Mouse (Mus musculus) lung, embryonic 16.5 days (tissue): ENCODE results near the gene Aph1b. TPM values are rescaled to one million over a fixed set of nuclear protein-coding genes. Genes with fewer than 3 reads are reported as not detected.

Experiments used
- ATAC-seq: fragments of 200-750 bp; cut with Nextera tagmentation; 2 replicates; pipeline ENCODE4 v1.8.0; 2017; ENCODE audit warnings: low read depth, mild to moderate bottlenecking, moderate library complexity
- H3K27ac ChIP-seq: fragments of 300-500 bp; sonication (generic); 2 replicates; pipeline ENCODE4 v1.5.1; 2014; ENCODE audit warnings: mild to moderate bottlenecking, control low read depth, low read length
- H3K27me3 ChIP-seq: fragments of 300-500 bp; sonication (generic); 2 replicates; pipeline ENCODE4 v1.6.1; 2014; ENCODE audit warnings: low read depth, low read length, mixed read lengths; ENCODE audit not compliant: control insufficient read depth, insufficient read depth
- H3K36me3 ChIP-seq: fragments of 300-500 bp; sonication (generic); 2 replicates; pipeline ENCODE4 v1.6.1; 2014; ENCODE audit warnings: low read length; ENCODE audit not compliant: control insufficient read depth, insufficient read depth
- H3K4me1 ChIP-seq: fragments of 300-500 bp; sonication (generic); replicated peaks from 2 replicates; pipeline ENCODE4 v1.6.1; 2014; ENCODE audit warnings: low read length, mixed read lengths; ENCODE audit not compliant: control insufficient read depth, insufficient read depth
- H3K4me2 ChIP-seq: fragments of 300-500 bp; sonication (generic); 2 replicates; pipeline ENCODE4 v1.6.1; 2014; ENCODE audit warnings: low read depth, low read length, control low read depth
- H3K4me3 ChIP-seq: fragments of 300-500 bp; sonication (generic); 2 replicates; pipeline ENCODE4 v1.5.1; 2014; ENCODE audit warnings: mild to moderate bottlenecking, low read length, control low read depth
- H3K9ac ChIP-seq: fragments of 300-500 bp; sonication (generic); 2 replicates; pipeline ENCODE4 v1.6.1; 2014; ENCODE audit warnings: low read length, control low read depth
- H3K9me3 ChIP-seq: fragments of 300-500 bp; sonication (generic); 2 replicates; pipeline ENCODE4 v1.6.1; 2016; ENCODE audit warnings: low read length; ENCODE audit not compliant: control insufficient read depth
- WGBS: fragments of 180-500 bp; shearing (Covaris S2); extraction: QIAGEN DNeasy Blood & Tissue Kit; methylation state at CpG from one replicate; pipeline ENCODE4 v1.1.7; 2014; 5-methylcytosine and 5-hydroxymethylcytosine counted together
- polyA plus RNA-seq: library from polyadenylated mRNA; unstranded; fragments of >200 nt; fragmentation: Nextera tagmentation; extraction: Ambion mirVana; gene quantifications from 2 replicates; pipeline ENCODE4 v1.2.1, GENCODE M21; 2015

The Aph1b gene
- polyA plus RNA-seq, 1 experiment from 2014 or later, result 6.6 TPM

DNA sequence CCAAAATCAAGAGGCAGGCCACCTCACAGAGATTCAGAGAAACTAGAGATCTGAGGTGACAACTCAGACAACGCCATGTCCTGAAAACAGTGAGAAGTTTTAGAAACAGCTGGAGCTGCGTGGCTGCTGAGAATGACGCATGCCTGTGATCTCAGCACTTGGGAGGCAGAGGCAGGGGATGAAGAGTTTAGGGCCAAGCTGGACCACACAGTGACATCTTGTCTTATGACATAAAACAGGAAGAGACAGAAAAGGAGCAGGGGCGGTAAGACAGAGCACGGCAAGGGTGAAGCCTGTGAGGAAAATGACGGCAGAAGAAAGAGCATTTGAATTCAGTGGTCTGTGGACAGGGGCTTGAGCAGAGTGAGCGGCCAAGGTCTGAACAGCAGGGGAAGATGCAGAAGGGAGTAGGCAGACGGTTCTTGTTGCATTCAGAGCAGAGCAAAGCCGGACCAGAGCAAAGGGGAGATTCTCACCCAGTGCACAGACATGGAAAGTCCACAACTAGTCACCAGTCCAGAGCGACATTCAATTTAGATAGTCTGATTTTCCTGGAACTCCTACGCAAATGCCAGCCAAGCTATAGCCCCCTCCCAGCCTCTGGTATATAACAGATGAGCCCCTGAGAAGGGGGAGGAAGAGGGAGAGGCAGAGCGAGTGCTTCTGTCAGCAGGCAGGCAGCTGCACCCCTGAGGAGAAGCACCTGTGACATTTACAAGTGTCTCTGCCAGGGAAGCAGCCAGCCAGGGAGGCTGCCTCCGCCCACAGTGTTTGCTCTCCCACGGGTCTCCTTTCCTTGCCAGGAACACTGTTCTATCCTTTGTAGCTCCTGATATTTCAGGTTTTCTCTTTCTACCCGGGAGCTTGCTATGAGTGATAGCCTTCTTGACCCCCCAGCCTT, 62.2 kb downstream of the Aph1b start:
- 17% methylated on average over 15 of the region's 15 CpGs for WGBS
- no peak overlapping the region for H3K27ac ChIP-seq
- H3K4me1 ChIP-seq, result peaks cover 5% of the 10 kb centered on the region; the same call in 1 of the 2 replicates
- no peak for ATAC-seq
- H3K36me3 ChIP-seq, result no peaks in the 10 kb centered on the region
- H3K9ac ChIP-seq, result no peak overlapping the region
- H3K9me3 ChIP-seq, result no peaks in the 10 kb centered on the region
- no peaks in the 10 kb centered on the region for H3K27me3 ChIP-seq
- no peak overlapping the region for H3K4me2 ChIP-seq
- no peak overlapping the region for H3K4me3 ChIP-seq

DNA sequence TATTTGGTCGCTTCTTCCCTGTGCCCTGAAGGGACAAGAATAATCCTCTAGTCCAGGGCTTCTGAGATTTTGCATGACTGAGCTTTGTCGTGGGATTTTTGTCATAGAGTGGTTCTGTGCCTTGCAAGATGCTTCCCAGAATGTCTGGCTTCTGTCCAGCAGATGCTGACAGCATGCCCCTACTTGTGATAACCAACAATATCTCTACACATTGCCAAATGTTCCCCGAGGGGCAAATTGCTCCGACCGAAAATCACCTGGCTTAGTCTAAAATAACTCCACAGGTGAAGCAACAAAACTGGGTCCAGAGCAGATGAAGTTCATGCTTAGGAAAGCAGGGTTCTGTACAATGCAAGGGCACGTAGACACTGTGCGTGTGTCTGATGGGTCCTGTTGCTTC, 64.0 kb downstream of the Aph1b start:
- no peak for ATAC-seq
- WGBS, result 74% methylated on average over 7 of the region's 7 CpGs
- Histone ChIP-seq H3K36me3 (no peaks in the 10 kb centered on the region), H3K27ac (no peak overlapping the region), H3K4me1 (peaks cover 5% of the 10 kb centered on the region; the same call in 1 of the 2 replicates), H3K4me2 (no peak overlapping the region), H3K9me3 (no peaks in the 10 kb centered on the region), H3K27me3 (no peaks in the 10 kb centered on the region), H3K4me3 (no peak overlapping the region), H3K9ac (no peak overlapping the region)

DNA sequence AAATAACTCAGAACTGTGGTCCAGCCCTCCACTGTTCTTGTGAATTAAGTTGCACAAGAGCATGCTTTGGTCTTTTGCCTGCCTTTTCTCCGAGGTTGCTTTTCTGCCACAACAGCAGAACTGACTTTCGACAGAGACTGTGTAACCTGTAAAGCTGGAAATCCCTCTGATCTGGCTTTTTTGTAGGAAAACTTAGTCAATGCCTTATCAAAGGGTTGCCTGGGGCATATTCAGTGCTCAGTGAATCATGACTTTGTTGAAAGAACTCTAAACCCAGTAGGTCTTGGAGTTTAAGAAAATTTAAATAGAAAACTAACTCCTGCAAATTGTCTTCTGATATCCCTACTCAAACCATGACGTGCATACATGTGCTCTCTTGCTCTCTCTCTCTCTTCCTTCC, 64.7 kb downstream of the Aph1b start:
- Histone ChIP-seq H3K9me3 (no peaks in the 10 kb centered on the region), H3K4me2 (no peak overlapping the region), H3K27ac (no peak overlapping the region), H3K4me3 (no peak overlapping the region), H3K9ac (no peak overlapping the region), H3K4me1 (peaks cover 5% of the 10 kb centered on the region; the same call in 1 of the 2 replicates), H3K36me3 (no peaks in the 10 kb centered on the region), H3K27me3 (no peaks in the 10 kb centered on the region)
- no peak for ATAC-seq
- WGBS, result 58% methylated on average over 3 of the region's 3 CpGs

DNA sequence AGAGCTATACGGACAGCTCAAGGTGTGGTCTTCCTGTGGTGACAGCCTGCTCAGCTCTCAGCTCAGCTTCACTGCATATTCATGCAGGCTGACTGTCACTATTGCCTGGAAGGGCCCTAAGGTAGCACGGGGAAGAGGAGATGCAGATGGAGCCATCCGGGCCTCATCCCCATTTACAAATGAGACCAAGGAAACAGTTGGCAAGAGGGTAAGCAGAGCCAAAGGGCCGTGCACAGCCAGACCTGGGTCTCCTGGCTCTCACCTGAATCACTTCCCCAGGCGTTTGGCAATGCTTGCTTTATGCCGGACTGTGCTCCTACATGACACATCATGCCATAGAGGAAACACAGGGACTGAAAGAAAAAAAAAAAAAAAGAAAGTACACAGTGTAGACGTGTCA, 68.0 kb downstream of the Aph1b start:
- H3K36me3 ChIP-seq, result no peaks in the 10 kb centered on the region
- no peaks in the 10 kb centered on the region for H3K9me3 ChIP-seq
- no peak overlapping the region for H3K4me2 ChIP-seq
- H3K9ac ChIP-seq, result no peak overlapping the region
- H3K4me3 ChIP-seq, result no peak overlapping the region
- ATAC-seq, result no peak
- H3K27me3 ChIP-seq, result no peaks in the 10 kb centered on the region
- WGBS, result 47% methylated on average over 7 of the region's 7 CpGs
- H3K4me1 ChIP-seq, result no peaks in the 10 kb centered on the region
- no peak overlapping the region for H3K27ac ChIP-seq

DNA sequence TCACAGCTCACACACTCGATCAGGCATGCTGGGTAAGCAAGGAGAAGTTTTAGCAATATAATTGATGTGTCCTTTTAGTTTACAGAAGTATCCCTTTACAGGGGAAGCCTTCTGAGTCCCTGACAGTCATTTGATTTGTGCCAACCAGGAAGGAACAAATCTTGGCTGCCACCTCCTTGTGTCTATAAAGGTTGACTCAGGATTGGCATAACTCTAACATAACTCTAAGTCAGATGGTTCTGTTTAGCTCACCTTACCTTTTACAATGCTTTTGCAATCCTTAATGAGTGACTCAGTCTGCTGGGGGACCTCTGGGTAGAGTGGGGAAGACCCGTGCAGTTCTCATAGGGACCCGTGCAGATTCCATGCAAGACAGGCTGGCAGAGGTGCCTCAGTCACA, 69.7 kb downstream of the Aph1b start:
- H3K9me3 ChIP-seq, result no peaks in the 10 kb centered on the region
- 83% methylated on average over 3 of the region's 3 CpGs for WGBS
- no peaks in the 10 kb centered on the region for H3K4me1 ChIP-seq
- ATAC-seq, result no peak
- no peak overlapping the region for H3K27ac ChIP-seq
- H3K9ac ChIP-seq, result no peak overlapping the region
- no peak overlapping the region for H3K4me3 ChIP-seq
- no peaks in the 10 kb centered on the region for H3K36me3 ChIP-seq
- H3K27me3 ChIP-seq, result no peaks in the 10 kb centered on the region
- H3K4me2 ChIP-seq, result no peak overlapping the region

Other genes with a start within 250 kb of the Aph1b start
- 57.9 and 64.6 TPM in 2 replicates for gene Usp3, start 202.3 kb downstream of the Aph1b start, polyA plus RNA-seq
- gene Car12, start 81.8 kb downstream of the Aph1b start, polyA plus RNA-seq, result 2.2 and 2.6 TPM in 2 replicates
- gene Gm10647, start 1.5 kb upstream of the Aph1b start, polyA plus RNA-seq, result 0.46 and 0.53 TPM in 2 replicates
- gene Aph1c, start 39.2 kb upstream of the Aph1b start, polyA plus RNA-seq, result 6.1 and 8.7 TPM in 2 replicates
- gene Rab8b, start 124.2 kb upstream of the Aph1b start, polyA plus RNA-seq, result 28.8 and 30.4 TPM in 2 replicates
- gene Rps27l, start 150.6 kb upstream of the Aph1b start, polyA plus RNA-seq, result 612 and 687 TPM in 2 replicates
- 6.0 and 7.0 TPM in 2 replicates for gene Lactb, start 180.0 kb upstream of the Aph1b start, polyA plus RNA-seq